Mouse (Mus musculus) urinary bladder, postnatal 25 days (tissue): Measurements from ENCODE around the gene Vamp3.

Experiments
- DNase-seq: peaks from one replicate; pipeline ENCODE4 v3.0.0; 2022; ENCODE audit warnings: low spot score

Vamp3 gene

GRCm38 (mm10) chr4:151057347-151058321 is at the start of gene Vamp3:
TSS of gene Vamp3 (minus strand) at chr4:151057963.
- peak; percentile 99 for DNase-seq

DNA sequence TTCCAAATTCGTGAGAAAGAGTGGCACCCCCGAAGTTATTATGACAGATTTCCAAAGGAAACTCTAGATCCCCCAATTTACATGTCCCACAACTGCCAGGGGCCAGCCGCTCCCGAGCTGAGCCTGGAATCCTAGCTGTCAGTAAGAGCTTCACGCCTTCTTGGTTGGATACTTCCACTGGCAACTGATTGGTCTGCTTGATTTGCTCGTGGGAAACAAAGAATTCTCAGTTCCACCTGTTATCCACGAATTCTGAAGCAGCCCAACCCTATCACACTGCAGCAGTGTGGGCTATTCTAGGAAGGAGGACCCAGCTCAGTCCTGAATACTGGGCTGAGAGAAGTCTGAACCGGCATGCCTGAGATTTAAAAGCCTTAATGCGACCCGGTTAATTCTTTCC is 48.7 kb upstream of the Vamp3 start:
- DNase-seq, result no peak

- DNase-seq, result no peak
These were observed 48.1 kb upstream of the Vamp3 start for GRCm38 (mm10) chr4:151105886-151106285.

DNA sequence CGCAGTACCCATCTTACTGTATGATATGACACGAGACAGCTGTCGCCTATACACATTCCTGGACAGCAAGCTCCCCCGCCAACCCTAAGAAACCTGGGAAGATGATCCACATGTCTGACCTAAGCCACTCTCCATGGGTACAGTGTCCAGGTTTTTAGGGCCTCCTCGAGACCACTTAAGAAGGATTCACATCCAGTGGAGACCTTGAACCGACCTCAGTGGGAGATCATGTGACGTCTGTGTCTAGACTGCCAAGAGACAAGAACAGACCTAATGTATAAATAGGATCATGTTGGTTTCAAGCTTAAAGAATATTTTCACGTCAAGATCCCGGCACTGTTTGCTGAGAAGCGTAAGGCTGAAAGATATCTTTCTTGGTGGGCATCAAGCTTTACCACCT is 46.4 kb upstream of the Vamp3 start:
- DNase-seq, result no peak

- no peak for DNase-seq
These were observed 45.9 kb upstream of the Vamp3 start for GRCm38 (mm10) chr4:151103646-151104045.

DNA sequence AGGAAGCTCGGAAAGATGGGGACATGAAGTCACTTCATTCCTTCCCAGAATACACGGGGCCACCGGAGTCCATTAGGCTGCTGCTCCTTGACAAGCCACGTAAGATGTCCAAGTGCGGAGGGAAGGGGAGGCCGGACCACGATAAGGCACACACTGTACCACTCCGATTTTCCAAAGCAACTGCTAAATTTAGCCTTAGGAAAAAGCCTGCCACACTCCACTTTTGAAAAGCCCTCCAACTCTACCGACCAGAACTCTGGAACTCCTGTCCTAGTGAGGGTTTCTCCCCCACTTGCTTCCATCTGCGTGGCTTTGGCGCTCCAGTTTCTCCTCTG is 39.3 kb upstream of the Vamp3 start:
- no peak for DNase-seq

DNA sequence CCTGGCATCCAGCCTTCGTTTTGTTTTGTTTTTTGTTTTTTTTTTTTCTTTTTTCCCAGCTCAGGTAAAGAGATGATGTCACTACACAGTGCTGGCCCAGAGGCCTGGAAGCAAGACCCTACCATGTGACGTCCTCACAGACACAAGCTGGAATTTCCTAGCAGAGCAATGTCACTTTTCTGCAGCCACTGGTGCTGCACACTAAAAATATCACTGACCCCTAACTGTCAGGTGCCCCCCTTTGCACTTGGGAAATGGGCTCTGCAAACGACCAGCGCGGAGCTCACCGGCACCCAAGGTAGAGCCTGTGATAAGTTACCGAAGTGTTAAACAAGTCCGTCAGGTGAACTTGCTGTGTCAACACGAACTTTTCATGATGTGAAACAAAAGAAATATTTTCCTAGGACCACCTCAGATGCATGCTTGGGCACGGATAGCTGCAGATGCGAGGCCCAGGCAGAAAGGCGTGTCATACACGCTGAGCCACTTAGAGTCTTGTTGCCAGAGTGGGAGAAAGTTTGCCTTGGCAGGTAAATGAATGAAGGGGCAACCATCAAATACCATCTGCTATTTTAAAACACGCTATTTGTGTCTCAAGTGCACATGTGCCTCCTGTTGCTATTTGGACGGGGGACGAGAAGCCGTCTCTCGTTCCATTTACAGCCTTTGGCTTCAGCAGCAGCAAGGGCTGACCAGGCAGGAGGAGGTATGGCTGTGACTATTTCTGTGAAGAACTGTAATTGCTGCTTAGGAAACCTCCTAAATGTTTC is 38.8 kb upstream of the Vamp3 start:
- no peak for DNase-seq

DNA sequence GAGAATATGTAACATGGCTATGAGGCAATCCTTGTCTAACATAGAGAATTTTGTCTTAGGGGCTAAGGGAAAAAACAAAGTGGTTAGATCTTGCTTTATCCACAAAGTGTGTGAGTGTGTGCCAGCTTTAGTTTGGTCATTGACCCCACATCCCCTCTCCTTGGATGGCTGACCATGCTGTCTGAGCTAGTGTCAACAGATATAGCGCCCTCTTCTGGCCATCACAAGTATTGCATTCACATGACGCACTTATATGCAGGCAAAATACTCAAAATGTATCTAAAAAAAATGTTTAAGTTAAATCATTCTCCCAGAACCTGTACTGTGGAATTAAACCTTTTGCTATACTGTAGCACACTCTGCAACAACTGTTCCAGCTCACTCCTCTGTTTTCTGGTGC is 37.4 kb upstream of the Vamp3 start:
- DNase-seq, result no peak

DNA sequence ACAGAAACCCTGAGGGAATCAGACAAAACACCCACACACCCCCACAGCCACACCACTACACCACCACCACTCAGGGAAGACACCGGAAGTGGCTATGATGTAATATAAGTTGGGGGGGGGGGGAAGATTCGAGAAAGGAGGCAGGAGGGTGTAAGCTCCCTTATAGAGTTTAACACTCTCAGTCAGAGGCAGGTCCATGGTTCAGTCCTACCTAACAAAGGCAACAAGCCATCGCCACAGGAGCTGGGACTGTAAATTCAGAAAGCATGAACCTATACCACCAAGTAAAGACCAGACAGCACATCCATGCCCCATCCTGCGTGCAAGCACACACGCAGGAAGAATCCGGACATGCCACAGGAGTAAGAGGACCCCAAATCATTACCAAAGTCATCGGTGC is 31.5 kb upstream of the Vamp3 start, which contains the start of gene Gm13090:
Gene Gm13090 (plus strand): TSS at position 301 of the 400 bp plus-strand sequence.
- no peak for DNase-seq

GRCm38 (mm10) chr4:151088819-151089218 is 31.1 kb upstream of the Vamp3 start:
- DNase-seq, result no peak

GRCm38 (mm10) chr4:151087358-151087757 is 29.6 kb upstream of the Vamp3 start:
- DNase-seq, result no peak

DNA sequence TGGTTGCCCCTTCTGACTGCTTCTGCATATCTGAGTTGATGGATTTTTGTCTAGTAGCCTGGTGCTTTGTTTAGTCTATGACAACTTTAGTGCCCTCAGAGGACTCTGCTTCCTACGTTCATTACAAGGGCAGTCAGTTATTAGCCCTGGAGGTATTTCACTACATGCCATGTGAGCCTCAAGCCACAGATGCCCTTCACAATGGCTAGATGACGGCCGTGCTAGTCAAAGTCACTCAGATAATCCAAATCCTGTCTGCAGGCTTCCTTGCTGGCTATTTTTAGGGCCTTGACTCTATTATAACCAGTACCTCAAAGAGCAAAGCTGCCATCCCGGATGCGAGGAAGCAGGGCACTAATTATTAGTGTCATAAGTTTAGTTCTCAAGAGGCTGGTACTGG is 25.3 kb upstream of the Vamp3 start:
- DNase-seq, result no peak

GRCm38 (mm10) chr4:151081977-151082376 is 24.2 kb upstream of the Vamp3 start:
- no peak for DNase-seq

GRCm38 (mm10) chr4:151081355-151081754 is 23.6 kb upstream of the Vamp3 start:
- no peak for DNase-seq

GRCm38 (mm10) chr4:151074817-151075216 is 17.1 kb upstream of the Vamp3 start:
- no peak for DNase-seq

GRCm38 (mm10) chr4:151073108-151073744 is 15.5 kb upstream of the Vamp3 start:
- peak; percentile 75 for DNase-seq

DNA sequence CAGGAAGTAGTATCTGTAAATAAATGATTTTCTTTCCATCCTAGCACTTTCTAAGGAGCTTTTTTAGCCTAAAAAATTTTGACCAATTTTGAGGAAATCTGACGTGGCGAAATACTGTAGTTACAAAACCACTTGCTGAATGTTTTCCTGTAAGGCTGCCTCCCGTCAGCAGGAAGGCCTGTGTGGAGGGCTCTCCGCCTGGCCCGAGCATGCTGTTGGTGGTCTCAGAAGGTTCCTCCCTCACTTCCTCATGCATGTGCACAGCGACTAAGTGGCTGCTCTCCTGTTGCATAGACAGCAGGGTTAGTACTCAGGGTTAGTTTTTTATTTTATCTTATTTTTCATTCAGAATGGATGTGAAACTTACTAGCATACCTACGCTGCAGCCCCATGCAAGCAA is 13.2 kb upstream of the Vamp3 start:
- DNase-seq, result no peak

GRCm38 (mm10) chr4:151068751-151069150 is 11.0 kb upstream of the Vamp3 start:
- no peak for DNase-seq

DNA sequence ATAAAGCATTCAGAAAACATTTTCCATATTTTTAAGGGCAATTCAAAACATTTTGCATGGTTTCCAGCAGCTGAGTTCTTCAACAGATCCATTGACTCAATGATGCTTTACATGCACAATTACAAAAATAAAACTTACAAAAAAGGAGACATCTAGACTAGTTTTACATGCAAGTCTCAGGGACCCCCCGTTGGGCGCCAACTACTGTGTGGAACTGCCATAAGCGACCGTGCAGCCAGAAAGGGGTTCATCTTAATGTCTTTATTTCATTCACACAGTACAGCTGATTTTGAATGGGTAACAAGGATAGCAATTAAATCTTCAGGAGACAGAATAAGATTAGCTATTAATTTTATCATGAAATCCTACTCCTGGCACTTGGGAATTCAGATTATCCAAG is 1.8 kb upstream of the Vamp3 start:
- DNase-seq, result no peak

DNA sequence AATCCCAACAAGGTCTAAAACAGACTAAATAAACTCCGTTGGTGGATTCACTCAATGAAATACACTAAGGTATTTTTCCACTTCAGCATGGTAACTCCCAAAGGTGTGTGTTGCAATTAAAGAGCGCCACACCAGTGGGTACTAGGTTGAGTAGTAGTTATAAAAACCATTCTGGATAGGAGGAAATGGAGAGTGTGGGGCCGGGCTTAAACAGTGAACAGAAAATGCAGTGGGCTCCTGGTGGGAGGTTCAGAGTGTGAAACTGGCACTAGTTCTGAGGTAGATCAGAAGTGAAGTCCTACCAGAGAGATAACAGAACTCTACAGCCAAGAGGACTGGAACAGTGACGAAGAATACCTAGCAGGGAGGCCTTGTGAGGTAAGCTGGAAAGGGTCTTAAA is 871 bp upstream of the Vamp3 start:
- DNase-seq, result no peak

DNA sequence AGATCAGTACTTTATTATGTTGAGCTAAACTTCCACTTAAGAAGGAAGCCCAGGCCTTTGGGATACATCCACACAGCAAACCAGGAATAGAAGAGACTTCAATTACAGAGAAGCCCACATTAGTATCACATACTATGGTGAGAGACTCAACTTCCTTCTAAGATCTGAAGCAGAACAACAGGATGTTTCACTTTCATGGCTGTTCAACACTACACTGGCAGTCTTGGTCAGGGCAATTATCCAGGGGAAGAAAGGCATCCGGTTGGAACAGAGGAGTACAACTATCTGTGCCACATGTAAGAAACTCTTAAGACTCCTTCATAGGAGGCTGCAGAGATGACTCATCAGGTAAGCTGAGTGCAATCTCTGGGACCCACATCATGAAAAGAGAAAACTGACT is 6.6 kb downstream of the Vamp3 start:
- no peak for DNase-seq

- no peak for DNase-seq
These were observed 11.2 kb downstream of the Vamp3 start for GRCm38 (mm10) chr4:151046524-151046923.
